Mouse (Mus musculus): ENCODE measurements at regions not wholly inside any gene's neighbourhood (a gene's known extent, or its start where the extent isn't known, plus 50 kb on each side); places are given as distances from the start of the nearest gene placed in this dataset.
A peak's percentile ranks its signal among the peaks of the same experiment; 100 is the strongest.

DNA sequence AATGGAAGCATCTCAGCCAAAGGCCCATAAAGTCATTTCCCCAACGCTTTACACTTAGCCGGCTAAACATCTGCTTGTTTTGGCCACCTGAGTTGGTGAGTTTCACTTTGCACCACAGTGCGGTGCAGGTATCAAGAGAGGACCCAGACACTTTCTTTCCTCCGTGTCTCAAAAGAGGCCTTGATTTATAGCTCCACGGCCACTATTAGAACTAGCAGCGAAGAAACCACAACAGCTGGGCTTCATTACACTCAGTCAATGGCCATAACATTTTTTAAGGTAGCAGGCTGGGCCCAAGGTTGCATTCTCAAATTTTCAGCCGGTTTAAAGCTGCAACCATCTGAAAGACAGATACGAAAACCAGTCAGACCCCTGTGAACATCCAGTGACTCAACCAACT lies 103.4 kb downstream of the Mreg start:
- H3K4me1 ChIP-seq (ENCODE audit: control insufficient read depth, insufficient read depth, low read length), result peaks cover 11% of the 10 kb centered on the region; the same call in 1 of the 2 replicates
- H3K4me3 ChIP-seq (ENCODE audit: insufficient read depth, low read length), result no peak overlapping the region
- H3K27ac ChIP-seq (ENCODE audit: insufficient read depth, low read length), result peak overlapping the region; percentile 58
- TF ChIP-seq CTCF (IDR thresholded peaks at IDR 0.05; ENCODE audit: borderline replicate concordance, insufficient read depth, low read length) (no peak), POLR2A (IDR thresholded peaks at IDR 0.05; ENCODE audit: low read depth, low read length) (no peak)

DNA sequence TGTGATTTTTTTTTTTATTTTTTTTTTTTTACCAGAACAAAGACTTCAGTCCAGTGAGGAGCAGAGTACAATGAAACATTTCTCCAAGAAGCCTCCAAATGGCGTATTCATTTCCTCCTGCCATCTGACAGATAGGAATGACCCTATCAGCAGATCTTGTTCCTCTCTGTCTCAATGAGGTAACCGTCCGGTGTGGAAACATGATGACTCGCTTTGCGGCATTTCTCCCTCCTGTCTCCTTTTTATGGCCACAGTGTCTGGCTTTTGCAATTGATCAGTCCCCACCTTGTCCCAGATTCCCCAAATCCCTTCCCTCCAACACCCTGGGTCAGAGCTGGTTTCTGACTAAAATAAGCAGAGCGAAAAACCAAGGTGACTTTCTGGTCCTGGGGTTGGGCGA lies 105.0 kb downstream of the Mreg start:
- Histone ChIP-seq H3K27ac (ENCODE audit: insufficient read depth, low read length) (no peak overlapping the region), H3K4me1 (ENCODE audit: control insufficient read depth, insufficient read depth, low read length) (peaks cover 11% of the 10 kb centered on the region; the same call in 1 of the 2 replicates), H3K4me3 (ENCODE audit: insufficient read depth, low read length) (no peak overlapping the region)
- TF ChIP-seq POLR2A (IDR thresholded peaks at IDR 0.05; ENCODE audit: low read depth, low read length) (no peak), CTCF (IDR thresholded peaks at IDR 0.05; ENCODE audit: borderline replicate concordance, insufficient read depth, low read length) (no peak)

DNA sequence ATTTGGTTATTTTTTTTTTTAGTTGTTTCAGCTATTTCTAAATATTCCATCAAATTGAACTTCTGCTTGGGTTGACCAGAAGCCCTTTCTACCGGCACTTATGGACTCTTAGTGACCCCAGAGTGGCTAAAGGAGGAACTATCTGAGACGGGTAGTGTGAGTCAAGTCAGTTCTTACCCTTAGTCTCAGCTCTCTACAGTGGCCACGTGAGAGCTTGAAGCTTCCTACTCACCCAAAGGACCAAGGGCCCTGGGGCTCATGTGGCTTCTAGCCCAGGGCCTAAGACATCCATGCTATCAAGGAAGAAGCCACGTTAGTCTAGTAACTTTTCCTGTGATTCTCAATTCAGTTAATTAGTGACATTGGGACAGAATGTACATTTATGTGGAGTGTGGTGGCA lies 105.5 kb downstream of the Mreg start:
- Histone ChIP-seq H3K4me3 (ENCODE audit: insufficient read depth, low read length) (no peak overlapping the region), H3K27ac (ENCODE audit: insufficient read depth, low read length) (no peak overlapping the region), H3K4me1 (ENCODE audit: control insufficient read depth, insufficient read depth, low read length) (peaks cover 11% of the 10 kb centered on the region; the same call in 1 of the 2 replicates)
- TF ChIP-seq CTCF (IDR thresholded peaks at IDR 0.05; ENCODE audit: borderline replicate concordance, insufficient read depth, low read length), result no peak
- no peak for TF ChIP-seq POLR2A (IDR thresholded peaks at IDR 0.05; ENCODE audit: low read depth, low read length)

DNA sequence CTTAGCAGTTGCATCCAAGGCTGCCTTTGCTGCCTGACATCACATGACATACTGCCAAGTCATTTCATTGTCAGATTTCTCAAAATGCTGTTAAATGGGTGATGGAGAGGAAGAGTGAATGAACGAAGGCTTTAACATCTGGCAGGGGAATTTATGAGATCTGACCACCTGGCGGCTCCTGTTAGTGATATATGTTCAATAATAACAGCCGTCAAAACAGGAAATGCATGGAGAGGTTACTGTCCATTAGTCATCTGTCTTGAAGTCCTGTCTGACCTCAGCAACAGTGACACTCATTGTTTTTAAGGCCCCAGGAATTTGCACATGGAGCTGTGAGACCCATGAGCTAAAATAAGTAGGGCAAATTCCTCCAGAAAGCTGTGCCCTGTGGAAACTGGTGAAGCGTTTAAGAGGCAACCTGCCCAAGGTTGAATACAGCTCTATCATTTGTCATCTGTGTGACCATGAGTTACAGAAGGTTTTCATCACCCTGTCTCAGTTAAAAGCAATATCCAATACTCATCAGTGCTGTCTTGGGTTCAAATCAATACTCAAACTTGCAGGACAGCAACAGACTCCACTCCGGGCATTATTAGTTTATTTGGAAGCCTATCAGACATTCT lies 106.6 kb downstream of the Mreg start:
- Histone ChIP-seq H3K27ac (ENCODE audit: insufficient read depth, low read length) (no peak overlapping the region; the same call in 1 of the 2 replicates), H3K4me3 (ENCODE audit: insufficient read depth, low read length) (no peak overlapping the region), H3K4me1 (ENCODE audit: control insufficient read depth, insufficient read depth, low read length) (peaks cover 11% of the 10 kb centered on the region; the same call in 1 of the 2 replicates)
- TF ChIP-seq CTCF (IDR thresholded peaks at IDR 0.05; ENCODE audit: borderline replicate concordance, insufficient read depth, low read length) (no peak), POLR2A (IDR thresholded peaks at IDR 0.05; ENCODE audit: low read depth, low read length) (no peak)

DNA sequence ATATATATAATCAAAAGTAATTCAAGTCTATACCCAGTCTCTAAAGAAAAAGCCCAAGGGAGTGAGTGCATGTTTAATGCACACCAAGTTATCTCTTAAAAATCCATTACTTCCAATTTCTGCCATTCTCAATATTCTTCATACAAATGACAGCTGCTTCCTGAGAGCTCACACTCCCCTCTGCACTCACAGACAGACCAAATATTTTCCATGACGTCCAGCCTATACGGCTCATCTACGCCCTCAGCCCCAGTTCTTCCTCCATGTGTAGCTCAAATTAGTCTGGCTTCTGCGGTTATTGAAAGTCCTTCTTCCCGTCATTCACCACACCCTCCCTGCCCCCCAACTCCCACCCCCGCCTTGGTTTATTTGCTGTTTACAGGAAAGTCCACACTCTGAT lies 108.1 kb downstream of the Mreg start:
- no peak overlapping the region for H3K27ac ChIP-seq (ENCODE audit: insufficient read depth, low read length)
- H3K4me1 ChIP-seq (ENCODE audit: control insufficient read depth, insufficient read depth, low read length), result peaks cover 15% of the 10 kb centered on the region; the same call in 1 of the 2 replicates
- no peak for TF ChIP-seq POLR2A (IDR thresholded peaks at IDR 0.05; ENCODE audit: low read depth, low read length)
- no peak overlapping the region for H3K4me3 ChIP-seq (ENCODE audit: insufficient read depth, low read length)

DNA sequence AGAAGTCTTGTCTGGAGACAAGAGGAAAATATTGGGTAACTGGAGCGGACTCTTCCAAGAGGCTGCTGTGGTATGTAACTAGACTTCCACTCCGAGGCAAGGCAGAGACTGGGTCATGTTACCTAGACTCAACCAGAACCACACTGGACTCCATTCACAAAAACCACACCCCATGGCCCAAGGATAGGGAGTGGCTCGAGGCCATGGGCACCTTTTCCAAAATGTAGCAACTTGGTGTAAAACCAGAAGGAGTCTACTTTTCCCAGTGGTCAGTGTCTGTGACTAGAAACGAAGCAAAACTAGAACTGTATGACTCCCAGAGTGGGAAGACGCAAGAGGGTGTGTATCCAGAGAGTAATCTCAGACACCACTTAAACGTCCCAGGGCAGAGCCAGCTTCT lies 108.7 kb downstream of the Mreg start:
- Histone ChIP-seq H3K4me3 (ENCODE audit: insufficient read depth, low read length) (no peak overlapping the region), H3K27ac (ENCODE audit: insufficient read depth, low read length) (no peak overlapping the region), H3K4me1 (ENCODE audit: control insufficient read depth, insufficient read depth, low read length) (peaks cover 13% of the 10 kb centered on the region; the same call in 1 of the 2 replicates)
- TF ChIP-seq CTCF (IDR thresholded peaks at IDR 0.05; ENCODE audit: borderline replicate concordance, insufficient read depth, low read length), result no peak
- TF ChIP-seq POLR2A (IDR thresholded peaks at IDR 0.05; ENCODE audit: low read depth, low read length), result no peak

DNA sequence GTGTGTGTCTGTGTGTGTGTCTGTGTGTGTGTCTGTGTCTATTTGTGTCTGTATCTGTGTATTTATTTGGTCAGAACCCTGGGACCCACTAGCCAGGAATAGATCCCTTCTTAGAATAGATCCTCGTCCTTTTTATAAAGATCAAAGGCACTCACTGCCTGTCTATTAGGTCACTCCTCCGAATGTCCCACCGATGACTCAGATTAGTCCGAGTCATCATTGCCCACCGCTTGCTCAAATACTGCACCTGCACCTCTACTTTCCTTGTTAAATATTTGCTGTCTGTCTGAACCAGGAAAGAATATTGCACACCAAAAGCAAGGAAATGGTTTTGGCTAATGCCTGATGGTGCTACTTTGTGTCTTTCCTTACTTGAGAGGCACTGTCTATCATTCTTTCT lies 112.7 kb downstream of the Mreg start:
- TF ChIP-seq POLR2A (IDR thresholded peaks at IDR 0.05; ENCODE audit: low read depth, low read length) (no peak), CTCF (IDR thresholded peaks at IDR 0.05; ENCODE audit: borderline replicate concordance, insufficient read depth, low read length) (no peak)
- H3K4me1 ChIP-seq (ENCODE audit: control insufficient read depth, insufficient read depth, low read length), result peaks cover 4% of the 10 kb centered on the region; the same call in 1 of the 2 replicates
- H3K27ac ChIP-seq (ENCODE audit: insufficient read depth, low read length), result no peak overlapping the region
- H3K4me3 ChIP-seq (ENCODE audit: insufficient read depth, low read length), result no peak overlapping the region

DNA sequence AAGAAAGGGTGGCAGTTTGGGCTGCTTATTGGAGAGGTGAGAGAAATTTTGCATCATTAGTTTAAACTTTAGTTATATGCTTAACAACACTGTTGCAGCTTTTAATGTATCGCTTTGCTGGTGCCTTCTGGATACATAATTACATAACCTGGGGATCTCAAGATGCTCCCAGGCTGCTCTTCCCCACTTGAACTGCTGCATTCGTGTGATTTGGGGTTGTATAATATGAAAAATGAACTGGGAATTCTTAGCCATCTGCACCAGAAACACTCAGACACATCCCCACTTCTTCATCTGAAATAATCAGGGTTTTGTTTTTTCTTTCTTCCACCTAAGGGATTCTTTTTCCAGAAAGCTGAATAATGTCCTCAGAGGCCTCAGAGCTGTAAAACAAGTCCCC lies 120.8 kb downstream of the Mreg start:
- Histone ChIP-seq H3K4me1 (ENCODE audit: control insufficient read depth, insufficient read depth, low read length) (no peaks in the 10 kb centered on the region), H3K27ac (ENCODE audit: insufficient read depth, low read length) (no peak overlapping the region), H3K4me3 (ENCODE audit: insufficient read depth, low read length) (no peak overlapping the region)
- TF ChIP-seq CTCF (IDR thresholded peaks at IDR 0.05; ENCODE audit: borderline replicate concordance, insufficient read depth, low read length), result no peak
- no peak for TF ChIP-seq POLR2A (IDR thresholded peaks at IDR 0.05; ENCODE audit: low read depth, low read length)

DNA sequence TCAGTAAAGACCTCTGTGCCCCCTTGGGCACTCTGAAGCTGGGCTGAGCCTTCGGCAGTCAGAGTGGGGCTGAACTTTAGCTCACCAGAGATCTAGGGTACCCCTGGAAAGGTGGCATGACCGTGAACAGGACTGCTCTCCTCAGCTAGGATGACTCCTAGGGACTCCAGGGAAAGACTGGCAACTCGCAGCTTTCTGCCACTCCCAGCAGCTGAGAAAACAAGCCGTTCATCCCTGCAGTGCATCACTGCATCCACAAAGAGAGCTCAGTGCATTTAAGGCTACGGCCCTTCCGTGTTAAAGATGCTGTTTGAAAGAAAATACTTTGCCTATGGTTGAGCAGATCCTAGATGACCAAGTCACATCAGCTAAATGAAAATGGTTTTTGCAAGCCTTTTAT lies 126.4 kb downstream of the Mreg start:
- Histone ChIP-seq H3K4me3 (ENCODE audit: insufficient read depth, low read length) (no peak overlapping the region), H3K4me1 (ENCODE audit: control insufficient read depth, insufficient read depth, low read length) (no peaks in the 10 kb centered on the region), H3K27ac (ENCODE audit: insufficient read depth, low read length) (no peak overlapping the region)
- no peak for TF ChIP-seq CTCF (IDR thresholded peaks at IDR 0.05; ENCODE audit: borderline replicate concordance, insufficient read depth, low read length)
- no peak for TF ChIP-seq POLR2A (IDR thresholded peaks at IDR 0.05; ENCODE audit: low read depth, low read length)

DNA sequence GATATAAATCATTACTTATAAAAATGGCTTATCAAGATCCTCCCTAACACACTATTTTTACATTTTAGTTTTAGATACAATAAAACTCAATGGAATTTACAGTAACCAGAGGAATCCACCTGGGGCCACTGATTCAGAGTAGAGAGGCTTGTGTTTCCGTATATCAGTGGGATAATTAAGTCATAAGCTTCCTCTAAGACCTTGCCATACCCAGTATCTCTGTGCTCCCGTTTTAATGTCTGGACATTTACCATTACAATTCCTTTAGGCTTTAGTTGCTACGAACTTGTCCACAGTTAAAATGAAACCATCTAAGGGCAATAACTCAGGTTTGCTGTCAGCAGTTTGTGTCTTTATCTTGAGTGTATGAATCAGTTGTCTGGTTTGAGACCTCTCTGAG lies 127.9 kb downstream of the Mreg start:
- TF ChIP-seq CTCF (IDR thresholded peaks at IDR 0.05; ENCODE audit: borderline replicate concordance, insufficient read depth, low read length) (no peak), POLR2A (IDR thresholded peaks at IDR 0.05; ENCODE audit: low read depth, low read length) (no peak)
- Histone ChIP-seq H3K4me3 (ENCODE audit: insufficient read depth, low read length) (no peak overlapping the region), H3K4me1 (ENCODE audit: control insufficient read depth, insufficient read depth, low read length) (no peaks in the 10 kb centered on the region), H3K27ac (ENCODE audit: insufficient read depth, low read length) (no peak overlapping the region)
